Mouse (Mus musculus) myocyte (in vitro differentiated cells): ENCODE results near the gene Cc2d1a.

ENCODE experiments used
- CEBPB ChIP-seq: IDR thresholded peaks from 2 replicates; pipeline ENCODE4 v1.6.1; 2011; ENCODE audit warnings: mild to moderate bottlenecking, moderate library complexity; ENCODE audit not compliant: poor library complexity, insufficient read depth, severe bottlenecking
- E2F4 ChIP-seq: IDR thresholded peaks from one replicate; pipeline ENCODE4 v1.6.1; 2011; ENCODE audit warnings: mild to moderate bottlenecking, control low read depth, moderate library complexity; ENCODE audit not compliant: insufficient read depth
- MAX ChIP-seq: IDR thresholded peaks from one replicate; pipeline ENCODE4 v1.6.1; 2011; ENCODE audit warnings: low read depth, mild to moderate bottlenecking, control low read depth
- MYOD1 ChIP-seq, 3 experiments: IDR thresholded peaks; one replicate each; pipeline ENCODE4 v1.6.1; 2011; ENCODE audit warnings: control low read depth in 2 of 3, low read depth in 2 of 3, mild to moderate bottlenecking in 2 of 3, moderate library complexity in 1 of 3; ENCODE audit not compliant: insufficient read length in 2 of 3, control insufficient read depth in 1 of 3
- MYOG ChIP-seq, 3 experiments: IDR thresholded peaks; one replicate each; pipeline ENCODE4 v1.6.1; 2011; ENCODE audit warnings: control low read depth in 2 of 3, low read depth in 2 of 3, mild to moderate bottlenecking in 2 of 3; ENCODE audit not compliant: insufficient read length in 2 of 3, control insufficient read depth in 1 of 3, insufficient read depth in 1 of 3
- POLR2A ChIP-seq: IDR thresholded peaks from one replicate; pipeline ENCODE4 v1.6.1; 2011; ENCODE audit warnings: low read depth, mild to moderate bottlenecking, control low read depth, moderate library complexity; ENCODE audit not compliant: insufficient read length
- POLR2AphosphoS2 ChIP-seq: IDR thresholded peaks from one replicate; pipeline ENCODE4 v1.6.1; 2011; ENCODE audit warnings: low read depth, control low read depth; ENCODE audit not compliant: insufficient read length
- REST ChIP-seq: IDR thresholded peaks from one replicate; pipeline ENCODE4 v1.6.1; 2011; ENCODE audit warnings: mild to moderate bottlenecking, control low read depth, moderate library complexity; ENCODE audit not compliant: insufficient read depth, insufficient read length
- SRF ChIP-seq: IDR thresholded peaks from one replicate; pipeline ENCODE4 v1.6.1; 2011; ENCODE audit warnings: low read depth; ENCODE audit not compliant: control insufficient read depth, insufficient read length
- TCF12 ChIP-seq: IDR thresholded peaks from one replicate; pipeline ENCODE4 v1.6.1; 2011; ENCODE audit warnings: mild to moderate bottlenecking, control low read depth; ENCODE audit not compliant: poor library complexity, insufficient read depth, severe bottlenecking
- TCF3 ChIP-seq: IDR thresholded peaks from one replicate; pipeline ENCODE4 v1.6.1; 2011; ENCODE audit warnings: low read depth, control low read depth; ENCODE audit not compliant: insufficient read length
- USF1 ChIP-seq: IDR thresholded peaks from one replicate; pipeline ENCODE4 v1.6.1; 2011; ENCODE audit warnings: low read depth, mild to moderate bottlenecking, control low read depth, moderate library complexity

- TF ChIP-seq E2F4 (no peak), CEBPB (no peak), POLR2A (no peak), TCF3 (no peak), TCF12 (no peak), USF1 (no peak), MYOD1 (IDR thresholded peaks at IDR 0.05; ENCODE audit: control insufficient read depth in 1 of 3, insufficient read length in 2 of 3, low read depth in 2 of 3) (peak in 1 of 3 experiments; percentile 22), POLR2AphosphoS2 (no peak), REST (no peak), MYOG (IDR thresholded peaks at IDR 0.05; ENCODE audit: control insufficient read depth in 1 of 3, insufficient read depth in 1 of 3, insufficient read length in 2 of 3, low read depth in 2 of 3) (no peak), MAX (no peak), SRF (no peak)
Measured at GRCm38 (mm10) chr8:84194224-84194743, 46.5 kb upstream of the Cc2d1a start.
